Mouse (Mus musculus): ENCODE measurements at regions not wholly inside any gene's neighbourhood (a gene's known extent, or its start where the extent isn't known, plus 50 kb on each side); places are given as distances from the start of the nearest gene placed in this dataset.

GRCm38 (mm10) chr4:75130757-75131156 lies 147.3 kb downstream of the Dmac1 start:
- DNase-seq (ENCODE audit: low read depth, low spot score) = no peak

GRCm38 (mm10) chr4:75115887-75116286 lies 162.2 kb downstream of the Dmac1 start:
- DNase-seq (ENCODE audit: low read depth, low spot score) = no peak

GRCm38 (mm10) chr4:75115346-75115745 lies 162.8 kb downstream of the Dmac1 start:
- DNase-seq (ENCODE audit: low read depth, low spot score) = peak; percentile 16

- no peak for DNase-seq (ENCODE audit: low read depth, low spot score)
These were observed 212.3 kb downstream of the Dmac1 start for GRCm38 (mm10) chr4:75065782-75066181.

GRCm38 (mm10) chr4:75063275-75063674 lies 214.8 kb downstream of the Dmac1 start:
- DNase-seq (ENCODE audit: low read depth, low spot score) = peak; percentile 17

GRCm38 (mm10) chr4:75043510-75043909 lies 234.6 kb downstream of the Dmac1 start:
- no peak for DNase-seq (ENCODE audit: low read depth, low spot score)

GRCm38 (mm10) chr4:75042640-75043039 lies 235.5 kb downstream of the Dmac1 start:
- DNase-seq (ENCODE audit: low read depth, low spot score) = no peak

- DNase-seq (ENCODE audit: low read depth, low spot score) = no peak
These were observed 236.1 kb downstream of the Dmac1 start for GRCm38 (mm10) chr4:75041930-75042579.
